24 mouse cellular contexts compared by ENCODE assay signal in genomic region chr10:9047341-9047740, GRCm38 (mm10).
"Had no signal": no experiment of that assay in that cellular context is flagged by ENCODE, and none has a peak within 500 bp of the region (broad histone marks: within the 10 kb centered on the region; RNA-seq: fewer than 3 reads in every experiment).

No protein-coding gene starts in this region.

- H3K9ac ChIP-seq: limb, embryonic 13.5 days; liver, embryonic 12.5 days; liver, embryonic 15.5 days; lung, embryonic 15.5 days; midbrain, embryonic 13.5 days; neural tube, embryonic 12.5 days; neural tube, embryonic 15.5 days had no signal

- H3K4me1 ChIP-seq: limb, embryonic 10.5 days; limb, embryonic 13.5 days; liver, embryonic 12.5 days; liver, embryonic 15.5 days; lung, embryonic 15.5 days; megakaryocyte, embryonic 14.5 days; midbrain, embryonic 10.5 days; neural tube, embryonic 12.5 days; neural tube, embryonic 15.5 days had no signal

- H3K27ac ChIP-seq: left cerebral cortex, adult 2 months; limb, embryonic 10.5 days; limb, embryonic 13.5 days; liver, embryonic 12.5 days; liver, embryonic 15.5 days; lung, embryonic 15.5 days; midbrain, embryonic 10.5 days; midbrain, embryonic 13.5 days; neural tube, embryonic 12.5 days; neural tube, embryonic 15.5 days; stomach, postnatal 0 days had no signal

- ATAC-seq: liver, embryonic 12.5 days; midbrain, embryonic 13.5 days had no signal

- H3K9me3 ChIP-seq: limb, embryonic 10.5 days; limb, embryonic 13.5 days; liver, embryonic 12.5 days; liver, embryonic 15.5 days; lung, embryonic 15.5 days; megakaryocyte, embryonic 14.5 days; midbrain, embryonic 10.5 days; midbrain, embryonic 13.5 days; neural tube, embryonic 12.5 days; neural tube, embryonic 15.5 days had no signal

- DNase-seq: kidney, adult 11 months; kidney, adult 8-10 months; kidney, postnatal 14 days; kidney, postnatal 4 days; layer of hippocampus, postnatal 36 days; liver; lung, adult 18-20 months; lung, postnatal 10 days; lung, postnatal 36 days; right cerebral cortex, postnatal 14 days; right cerebral cortex, postnatal 4 days; thymus, postnatal 25 days had no signal

- H3K4me2 ChIP-seq: limb, embryonic 13.5 days; liver, embryonic 12.5 days; liver, embryonic 15.5 days; lung, embryonic 15.5 days; midbrain, embryonic 13.5 days; neural tube, embryonic 12.5 days; neural tube, embryonic 15.5 days had no signal

- H3K27me3 ChIP-seq: liver, embryonic 12.5 days; liver, embryonic 15.5 days; lung, embryonic 15.5 days; megakaryocyte, embryonic 14.5 days; midbrain, embryonic 13.5 days; neural tube, embryonic 12.5 days; neural tube, embryonic 15.5 days had no signal

- H3K36me3 ChIP-seq: limb, embryonic 10.5 days; limb, embryonic 13.5 days; liver, embryonic 12.5 days; liver, embryonic 15.5 days; lung, embryonic 15.5 days; midbrain, embryonic 10.5 days; midbrain, embryonic 13.5 days; neural tube, embryonic 12.5 days; neural tube, embryonic 15.5 days had no signal

- H3K4me3 ChIP-seq: left cerebral cortex, adult 2 months; limb, embryonic 10.5 days; limb, embryonic 13.5 days; liver, embryonic 12.5 days; liver, embryonic 15.5 days; lung, embryonic 15.5 days; megakaryocyte, embryonic 14.5 days; midbrain, embryonic 10.5 days; midbrain, embryonic 13.5 days; neural tube, embryonic 12.5 days; neural tube, embryonic 15.5 days had no signal
